Mouse (Mus musculus): ENCODE results near the gene Ifi27l2a. TPM values are rescaled to one million over a fixed set of nuclear protein-coding genes. Genes with fewer than 3 reads are reported as not detected.

Ifi27l2a gene
- polyA plus RNA-seq, 1 experiment from 2014 or later, result 23.2 TPM

- H3K27me3 ChIP-seq (replicated peaks; ENCODE audit: control insufficient read depth, insufficient read depth, low read length), result no peaks in the 10 kb centered on the region
- peaks cover 92% of the 10 kb centered on the region for H3K36me3 ChIP-seq (ENCODE audit: control insufficient read depth, insufficient read depth, low read length)
- DNase-seq (ENCODE audit: low spot score), result no peak
- no peaks in the 10 kb centered on the region for H3K9me3 ChIP-seq (ENCODE audit: control insufficient read depth, low read length)
- no peak for ATAC-seq (replicated peaks; ENCODE audit: low FRiP score, low TSS enrichment, low read depth)
- H3K4me3 ChIP-seq (ENCODE audit: low read depth, low read length), result no peak within 1 kb of the TSS
- no peaks in the 10 kb centered on the region for H3K4me1 ChIP-seq (replicated peaks; ENCODE audit: control insufficient read depth, insufficient read depth, low read length)
- WGBS, result 92% methylated on average over 4 of the region's 4 CpGs
- no peak within 1 kb of the TSS for H3K9ac ChIP-seq (ENCODE audit: low read length)
- no peak within 1 kb of the TSS for H3K27ac ChIP-seq (ENCODE audit: low read depth)
- no peak within 1 kb of the TSS for H3K4me2 ChIP-seq (ENCODE audit: low read length)
Measured at GRCm38 (mm10) chr12:103407720-103408119, 35.8 kb downstream of the Ifi27l2a start, which contains the start of gene 9330161L09Rik. 9330161L09Rik (minus strand) TSS chr12:103407820.

- Histone ChIP-seq H3K27me3 (replicated peaks; ENCODE audit: control insufficient read depth, insufficient read depth, low read length) (no peaks in the 10 kb centered on the region), H3K9me3 (ENCODE audit: control insufficient read depth, low read length) (no peaks in the 10 kb centered on the region), H3K9ac (ENCODE audit: low read length) (no peak overlapping the region), H3K4me2 (ENCODE audit: low read length) (no peak overlapping the region), H3K27ac (ENCODE audit: low read depth) (no peak overlapping the region), H3K36me3 (ENCODE audit: control insufficient read depth, insufficient read depth, low read length) (peaks cover 62% of the 10 kb centered on the region), H3K4me1 (replicated peaks; ENCODE audit: control insufficient read depth, insufficient read depth, low read length) (no peaks in the 10 kb centered on the region), H3K4me3 (ENCODE audit: low read depth, low read length) (no peak overlapping the region)
- WGBS, result 86% methylated on average over 18 of the region's 18 CpGs
- ATAC-seq (replicated peaks; ENCODE audit: low FRiP score, low TSS enrichment, low read depth), result no peak
- no peak for DNase-seq (ENCODE audit: low spot score)
Measured at GRCm38 (mm10) chr12:103404131-103404530, 39.3 kb downstream of the Ifi27l2a start.

GRCm38 (mm10) chr12:103396751-103397150 lies 46.7 kb downstream of the Ifi27l2a start:
- DNase-seq (ENCODE audit: low spot score), result no peak
- H3K4me1 ChIP-seq (replicated peaks; ENCODE audit: control insufficient read depth, insufficient read depth, low read length), result no peaks in the 10 kb centered on the region
- no peaks in the 10 kb centered on the region for H3K27me3 ChIP-seq (replicated peaks; ENCODE audit: control insufficient read depth, insufficient read depth, low read length)
- 85% methylated on average over 7 of the region's 7 CpGs for WGBS
- peaks cover 4% of the 10 kb centered on the region; the same call in 1 of the 2 replicates for H3K36me3 ChIP-seq (ENCODE audit: control insufficient read depth, insufficient read depth, low read length)
- ATAC-seq (replicated peaks; ENCODE audit: low FRiP score, low TSS enrichment, low read depth), result no peak
- H3K9me3 ChIP-seq (ENCODE audit: control insufficient read depth, low read length), result no peaks in the 10 kb centered on the region
- H3K9ac ChIP-seq (ENCODE audit: low read length), result no peak overlapping the region
- no peak overlapping the region for H3K4me2 ChIP-seq (ENCODE audit: low read length)
- no peak overlapping the region for H3K4me3 ChIP-seq (ENCODE audit: low read depth, low read length)
- no peak overlapping the region for H3K27ac ChIP-seq (ENCODE audit: low read depth)

- 66% methylated on average over 12 of the region's 12 CpGs for WGBS
- H3K36me3 ChIP-seq (ENCODE audit: control insufficient read depth, insufficient read depth, low read length), result 0 out of 2 replicates have a peak, but pooled peaks cover under 1% of the 10 kb centered on the region
- no peak overlapping the region for H3K9ac ChIP-seq (ENCODE audit: low read length)
- no peaks in the 10 kb centered on the region for H3K9me3 ChIP-seq (ENCODE audit: control insufficient read depth, low read length)
- H3K4me3 ChIP-seq (ENCODE audit: low read depth, low read length), result no peak overlapping the region
- no peaks in the 10 kb centered on the region for H3K27me3 ChIP-seq (replicated peaks; ENCODE audit: control insufficient read depth, insufficient read depth, low read length)
- no peaks in the 10 kb centered on the region for H3K4me1 ChIP-seq (replicated peaks; ENCODE audit: control insufficient read depth, insufficient read depth, low read length)
- H3K4me2 ChIP-seq (ENCODE audit: low read length), result no peak overlapping the region
- DNase-seq (ENCODE audit: low spot score) (no peak), ATAC-seq (replicated peaks; ENCODE audit: low FRiP score, low TSS enrichment, low read depth) (no peak)
- no peak overlapping the region for H3K27ac ChIP-seq (ENCODE audit: low read depth)
Measured at GRCm38 (mm10) chr12:103395486-103396275, 47.8 kb downstream of the Ifi27l2a start.

- Histone ChIP-seq H3K27ac (ENCODE audit: low read depth) (no peak overlapping the region), H3K4me1 (replicated peaks; ENCODE audit: control insufficient read depth, insufficient read depth, low read length) (peaks cover 6% of the 10 kb centered on the region), H3K4me2 (ENCODE audit: low read length) (no peak overlapping the region), H3K36me3 (ENCODE audit: control insufficient read depth, insufficient read depth, low read length) (no peaks in the 10 kb centered on the region), H3K27me3 (replicated peaks; ENCODE audit: control insufficient read depth, insufficient read depth, low read length) (no peaks in the 10 kb centered on the region), H3K4me3 (ENCODE audit: low read depth, low read length) (no peak overlapping the region), H3K9me3 (ENCODE audit: control insufficient read depth, low read length) (no peaks in the 10 kb centered on the region), H3K9ac (ENCODE audit: low read length) (no peak overlapping the region)
- ATAC-seq (replicated peaks; ENCODE audit: low FRiP score, low TSS enrichment, low read depth), result no peak
- DNase-seq (ENCODE audit: low spot score), result no peak
- 30% methylated on average over 6 of the region's 6 CpGs for WGBS
Measured at GRCm38 (mm10) chr12:103393528-103393927, 50.0 kb downstream of the Ifi27l2a start.

Other genes with a start within 250 kb of the Ifi27l2a start
- gene Prima1, start 201.5 kb downstream of the Ifi27l2a start, polyA plus RNA-seq (2014; fragmentation: Nextera tagmentation; extraction: Ambion mirVana), result 1.8 and 2.7 TPM in 2 replicates
- gene Fam181a, start 132.7 kb downstream of the Ifi27l2a start, polyA plus RNA-seq (2014; fragmentation: Nextera tagmentation; extraction: Ambion mirVana), result not detected in 2 replicates
- 24.1 and 24.6 TPM in 2 replicates for gene Asb2, start 87.7 kb downstream of the Ifi27l2a start, polyA plus RNA-seq (2014; fragmentation: Nextera tagmentation; extraction: Ambion mirVana)
- gene Otub2, start 55.0 kb downstream of the Ifi27l2a start, polyA plus RNA-seq (2014; fragmentation: Nextera tagmentation; extraction: Ambion mirVana), result 5.6 and 8.1 TPM in 2 replicates
- 0.24 and 0.67 TPM in 2 replicates for gene 9330161L09Rik, start 35.9 kb downstream of the Ifi27l2a start, polyA plus RNA-seq (2014; fragmentation: Nextera tagmentation; extraction: Ambion mirVana)
- gene Ddx24, start 17.9 kb downstream of the Ifi27l2a start, polyA plus RNA-seq (2014; fragmentation: Nextera tagmentation; extraction: Ambion mirVana), result 84.0 and 90.1 TPM in 2 replicates
- 37.9 and 42.5 TPM in 2 replicates for gene Ifi27, start 9.5 kb downstream of the Ifi27l2a start, polyA plus RNA-seq (2014; fragmentation: Nextera tagmentation; extraction: Ambion mirVana)
- 6.5 and 8.5 TPM in 2 replicates for gene Ifi27l2b, start 13.5 kb upstream of the Ifi27l2a start, polyA plus RNA-seq (2014; fragmentation: Nextera tagmentation; extraction: Ambion mirVana)
- 1.2 and 1.8 TPM in 2 replicates for gene Ppp4r4, start 88.6 kb upstream of the Ifi27l2a start, polyA plus RNA-seq (2014; fragmentation: Nextera tagmentation; extraction: Ambion mirVana)
- gene Serpina10, start 187.8 kb upstream of the Ifi27l2a start, polyA plus RNA-seq (2014; fragmentation: Nextera tagmentation; extraction: Ambion mirVana), result 0.42 TPM in 2 replicates
- 0.90 and 75.1 TPM in 2 replicates for gene Serpina6, start 213.5 kb upstream of the Ifi27l2a start, polyA plus RNA-seq (2014; fragmentation: Nextera tagmentation; extraction: Ambion mirVana)
- gene Serpina16, start 232.5 kb upstream of the Ifi27l2a start, polyA plus RNA-seq (2014; fragmentation: Nextera tagmentation; extraction: Ambion mirVana), result 0.27 TPM in 1 of 2 replicates, not detected in the other